Mouse (Mus musculus): ENCODE data around the gene Cdc42se1. TPM values are rescaled to one million over a fixed set of nuclear protein-coding genes. Genes with fewer than 3 reads are reported as not detected.

Gene Cdc42se1
- total and polyA plus RNA-seq, 3 experiments, result 55.3 to 128 (median 71.1) TPM

GRCm38 (mm10) chr3:95231298-95232221 is 3.0 kb downstream of the Cdc42se1 start, which contains the start of gene Mllt11:
TSS of gene Mllt11 (minus strand) at chr3:95232171.
- H3K9ac ChIP-seq (ENCODE audit: insufficient read depth, low read depth), result peak within 1 kb of the TSS; percentile 95
- no peaks in the 10 kb centered on the region for H3K9me3 ChIP-seq (replicated peaks; ENCODE audit: low read length)
- peaks cover 51% of the 10 kb centered on the region for H3K79me2 ChIP-seq (replicated peaks; ENCODE audit: control insufficient read depth, extremely low read depth, insufficient read depth, poor library complexity, severe bottlenecking)
- H3K4me3 ChIP-seq (replicated peaks in 1 of 3; ENCODE audit: low read depth in 2 of 3, low read length in 2 of 3, poor library complexity in 1 of 3), result peak within 1 kb of the TSS; percentile 45 to 76 (median 50)
- TF ChIP-seq NRF1 (IDR thresholded peaks at IDR 0.05; ENCODE audit: low read depth, low read length), result no peak
- no peak for TF ChIP-seq EP300 (IDR thresholded peaks at IDR 0.05; ENCODE audit: low read length)
- 0 out of 2 replicates have a peak, but pooled peaks have one; percentile 15 for TF ChIP-seq MEF2A (IDR thresholded peaks at IDR 0.05; ENCODE audit: borderline replicate concordance, low read depth, low read length)
- 0 out of 2 replicates have a peak, but pooled peaks have one; percentile 30 for TF ChIP-seq MYC (IDR thresholded peaks at IDR 0.05; ENCODE audit: low read depth, low read length)
- H3K27ac ChIP-seq (ENCODE audit: insufficient read depth, low read depth), result peak within 1 kb of the TSS; percentile 97
- in situ Hi-C loops (cut with MboI; ENCODE audit: low pct_ligation_motif_present, low pct_unique_long_range_greater_than_20kb, low sequenced_read_pairs) (no loop called here), dilution Hi-C loops (cut with MboI; ENCODE audit: extremely low pct_ligation_motif_present, extremely low pct_unique_long_range_greater_than_20kb, low sequenced_read_pairs) (no loop called here)
- peak; percentile 28 for DNase-seq (ENCODE audit: extremely low read depth)
- no peaks in the 10 kb centered on the region for H3K27me3 ChIP-seq (replicated peaks)
- H3K36me3 ChIP-seq (replicated peaks in 1 of 2; ENCODE audit: control insufficient read depth in 1 of 2, insufficient read depth in 1 of 2, low read length in 1 of 2), result peaks cover 37 to 47% of the 10 kb centered on the region in 2 experiments
- H3K4me2 ChIP-seq (ENCODE audit: insufficient read depth, low read depth, poor library complexity, severe bottlenecking), result peak within 1 kb of the TSS; percentile 79
- H3K4me1 ChIP-seq (ENCODE audit: control insufficient read depth in 1 of 2, insufficient read depth in 2 of 2), result peaks cover 18 to 46% of the 10 kb centered on the region in 2 experiments

GRCm38 (mm10) chr3:95232771-95233170 is 4.2 kb downstream of the Cdc42se1 start:
- H3K4me3 ChIP-seq (replicated peaks in 1 of 3; ENCODE audit: low read depth in 2 of 3, low read length in 2 of 3, poor library complexity in 1 of 3), result peak overlapping the region in 2 of 3 experiments; percentile 45 to 76
- peak; percentile 80 for DNase-seq (ENCODE audit: extremely low read depth)
- no peaks in the 10 kb centered on the region for H3K9me3 ChIP-seq (replicated peaks; ENCODE audit: low read length)
- H3K4me2 ChIP-seq (ENCODE audit: insufficient read depth, low read depth, poor library complexity, severe bottlenecking), result peak overlapping the region; percentile 79
- H3K27ac ChIP-seq (ENCODE audit: insufficient read depth, low read depth), result peak overlapping the region; percentile 97
- H3K79me2 ChIP-seq (replicated peaks; ENCODE audit: control insufficient read depth, extremely low read depth, insufficient read depth, poor library complexity, severe bottlenecking), result peaks cover 41% of the 10 kb centered on the region
- peaks cover 18 to 46% of the 10 kb centered on the region in 2 experiments for H3K4me1 ChIP-seq (ENCODE audit: control insufficient read depth in 1 of 2, insufficient read depth in 2 of 2)
- dilution Hi-C loops (cut with MboI; ENCODE audit: extremely low pct_ligation_motif_present, extremely low pct_unique_long_range_greater_than_20kb, low sequenced_read_pairs) (no loop called here), in situ Hi-C loops (cut with MboI; ENCODE audit: low pct_ligation_motif_present, low pct_unique_long_range_greater_than_20kb, low sequenced_read_pairs) (no loop called here)
- no peaks in the 10 kb centered on the region for H3K27me3 ChIP-seq (replicated peaks)
- H3K9ac ChIP-seq (ENCODE audit: insufficient read depth, low read depth), result peak overlapping the region; percentile 95
- H3K36me3 ChIP-seq (replicated peaks in 1 of 2; ENCODE audit: control insufficient read depth in 1 of 2, insufficient read depth in 1 of 2, low read length in 1 of 2), result peaks cover 43 to 57% of the 10 kb centered on the region in 2 experiments
- TF ChIP-seq MAFK (IDR thresholded peaks at IDR 0.05; ENCODE audit: insufficient replicate concordance, low read length) (peak; percentile 80; the same call in 1 of the 2 replicates), POLR2A (IDR thresholded peaks at IDR 0.05; ENCODE audit: low read depth, low read length) (peak; percentile 45; the same call in 1 of the 2 replicates), CHD1 (IDR thresholded peaks at IDR 0.05; ENCODE audit: low read depth, low read length) (no peak), MXI1 (IDR thresholded peaks at IDR 0.05; ENCODE audit: low read depth, low read length) (0 out of 2 replicates have a peak, but pooled peaks have one; percentile 9), CHD2 (IDR thresholded peaks at IDR 0.05; ENCODE audit: low read length) (peak; percentile 68), EP300 (IDR thresholded peaks at IDR 0.05; ENCODE audit: low read length) (peak; percentile 93), ETS1 (conservative IDR thresholded peaks at IDR 0.05; ENCODE audit: low read depth, low read length) (peak; percentile 65), MYC (IDR thresholded peaks at IDR 0.05; ENCODE audit: low read depth, low read length) (0 out of 2 replicates have a peak, but pooled peaks have one; percentile 45), MAZ (IDR thresholded peaks at IDR 0.05; ENCODE audit: low read depth, low read length) (peak; percentile 71; the same call in 1 of the 2 replicates), E2F4 (IDR thresholded peaks at IDR 0.05; ENCODE audit: insufficient replicate concordance, low read depth, low read length) (no peak), JUN (IDR thresholded peaks at IDR 0.05; ENCODE audit: insufficient read depth, low read depth, low read length) (peak; percentile 92), ZMIZ1 (IDR thresholded peaks at IDR 0.05; ENCODE audit: low read depth, low read length) (no peak), KAT2A (IDR thresholded peaks at IDR 0.05; ENCODE audit: insufficient replicate concordance, low read length) (no peak), BHLHE40 (IDR thresholded peaks at IDR 0.05; ENCODE audit: low read depth, low read length) (peak; percentile 75), ZC3H11A (IDR thresholded peaks at IDR 0.05; ENCODE audit: low read depth, low read length) (no peak), HCFC1 (IDR thresholded peaks at IDR 0.05; ENCODE audit: low read depth, low read length) (no peak), JUND (conservative IDR thresholded peaks at IDR 0.05; ENCODE audit: low read depth, low read length) (peak; percentile 95), IRF4 (IDR thresholded peaks at IDR 0.05; ENCODE audit: low read depth, low read length) (peak; percentile 99), SIN3A (IDR thresholded peaks at IDR 0.05; ENCODE audit: low read length) (peak; percentile 8; the same call in 1 of the 2 replicates), TCF12 (IDR thresholded peaks at IDR 0.05; ENCODE audit: low read depth, low read length) (peak; percentile 56; the same call in 1 of the 2 replicates), MEF2A (IDR thresholded peaks at IDR 0.05; ENCODE audit: borderline replicate concordance, low read depth, low read length) (peak; percentile 71; the same call in 1 of the 2 replicates), TBP (conservative IDR thresholded peaks at IDR 0.05; ENCODE audit: low read depth, low read length) (no peak)
